Mouse (Mus musculus): Measurements from ENCODE around the gene Tmem183a.

DNA sequence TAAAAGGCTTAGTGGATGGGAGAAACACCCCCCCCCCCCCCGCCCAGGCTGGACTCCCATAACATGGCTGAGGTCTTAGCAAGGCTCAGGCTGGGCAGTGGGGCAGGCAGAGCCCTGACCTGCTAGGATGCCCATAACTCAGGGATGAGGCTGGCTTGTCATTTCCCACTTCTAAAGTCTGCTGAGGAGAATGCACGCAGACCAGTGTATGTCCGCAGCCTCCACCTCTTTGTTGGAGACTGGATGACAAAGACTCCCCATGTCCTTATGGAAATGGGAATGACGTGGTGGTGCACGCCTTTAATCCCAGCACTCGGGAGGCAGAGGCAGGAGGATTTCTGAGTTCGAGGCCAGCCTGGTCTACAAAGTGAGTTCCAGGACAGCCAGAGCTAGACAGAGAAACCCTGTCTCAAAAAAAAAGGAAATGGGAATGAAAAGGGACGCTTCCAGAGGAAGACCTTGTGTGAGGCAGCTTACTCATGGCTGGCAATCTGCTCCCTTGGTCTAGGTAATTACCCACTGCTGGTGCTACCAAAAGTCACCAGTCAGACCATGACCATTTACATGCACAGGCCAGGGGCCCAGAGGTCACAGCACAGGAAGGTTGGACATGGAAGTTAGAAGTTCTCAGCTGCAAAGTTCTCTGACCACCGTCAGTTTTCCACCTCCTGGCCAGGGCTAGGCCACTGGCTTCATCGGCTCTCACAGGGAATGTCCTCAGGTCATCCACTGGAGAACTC lies 28.2 kb downstream of the Tmem183a start:
- no peak for TF ChIP-seq POLR2A (IDR thresholded peaks at IDR 0.05; ENCODE audit: borderline replicate concordance, low read depth, low read length)
- TF ChIP-seq CTCF (IDR thresholded peaks at IDR 0.05; ENCODE audit: low read depth, low read length), result no peak
